Mouse (Mus musculus) A20 (cell line): ENCODE measurements at regions not wholly inside any gene's neighbourhood (a gene's known extent, or its start where the extent isn't known, plus 50 kb on each side); places are given as distances from the start of the nearest gene placed in this dataset.

Experiments
- DNase-seq: peaks from one replicate; pipeline ENCODE4 v3.0.0-alpha.2; 2011; ENCODE audit warnings: low read depth, low spot score

DNA sequence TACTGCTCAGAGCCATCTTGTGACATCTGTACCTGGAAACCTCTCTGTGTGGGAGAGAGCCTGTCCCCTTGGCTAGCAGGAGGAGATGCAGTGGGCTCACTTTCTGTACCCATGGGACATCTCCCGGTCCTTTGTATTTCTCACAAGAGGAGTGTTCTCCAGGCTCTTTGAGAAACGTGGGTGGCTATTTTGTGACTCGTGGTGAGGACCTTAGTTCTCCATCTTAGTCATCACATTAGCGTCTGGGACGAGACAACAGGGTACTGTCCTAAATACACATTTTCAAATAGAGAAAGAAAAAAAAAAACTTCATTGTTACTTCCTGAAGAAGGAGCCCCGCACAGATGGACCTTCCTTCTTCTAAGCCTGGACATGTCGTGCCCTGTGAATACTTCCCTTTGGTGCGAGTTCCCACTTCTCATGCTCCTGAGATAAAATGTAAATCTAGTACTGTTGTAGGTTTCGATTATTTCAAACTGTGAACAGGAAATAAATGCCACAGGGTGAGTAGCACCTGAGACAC is 366.8 kb upstream of the Runx1 start:
- DNase-seq = no peak

DNA sequence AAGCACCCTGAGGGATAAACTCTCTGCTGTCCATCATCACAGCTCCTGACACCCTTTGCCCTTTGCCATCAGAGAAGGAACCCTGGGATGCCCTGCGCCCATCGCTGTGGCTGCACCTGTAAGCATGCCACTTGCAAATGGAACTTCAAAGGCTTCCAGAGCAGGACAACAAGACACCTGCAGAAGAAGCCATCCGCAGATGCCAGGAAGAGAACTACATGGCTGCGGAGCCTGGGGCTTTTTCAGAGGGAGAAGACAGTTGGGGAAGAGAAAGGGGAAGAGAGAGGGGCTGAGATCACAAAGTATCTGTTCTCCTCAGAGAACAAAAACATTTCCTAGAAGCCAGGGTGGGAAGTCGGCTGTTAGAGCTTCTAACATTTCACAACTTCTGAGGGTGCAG is 365.2 kb upstream of the Runx1 start:
- DNase-seq = no peak

GRCm38 (mm10) chr16:93190301-93190700 is 364.4 kb upstream of the Runx1 start:
- no peak for DNase-seq

GRCm38 (mm10) chr16:93189875-93190274 is 363.9 kb upstream of the Runx1 start:
- no peak for DNase-seq

DNA sequence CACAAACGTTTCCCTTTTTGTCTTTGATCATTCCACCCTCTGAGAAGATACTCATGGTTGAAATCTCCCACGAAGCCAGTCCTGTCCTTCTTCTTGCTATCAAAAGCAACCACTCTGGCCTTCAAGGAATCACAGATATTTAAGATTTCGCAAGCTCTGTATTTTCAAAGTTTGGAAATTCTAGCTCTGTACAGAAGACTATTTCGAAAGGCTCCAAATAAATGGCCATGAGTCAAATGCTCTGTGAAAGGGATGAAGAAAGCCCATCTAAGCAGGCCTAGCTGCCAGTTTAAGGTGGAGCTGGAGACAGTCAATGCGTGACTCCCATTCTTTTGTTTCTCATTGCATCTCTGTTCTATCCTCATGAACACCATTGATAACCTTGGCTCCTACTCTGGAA is 363.5 kb upstream of the Runx1 start:
- DNase-seq = no peak

DNA sequence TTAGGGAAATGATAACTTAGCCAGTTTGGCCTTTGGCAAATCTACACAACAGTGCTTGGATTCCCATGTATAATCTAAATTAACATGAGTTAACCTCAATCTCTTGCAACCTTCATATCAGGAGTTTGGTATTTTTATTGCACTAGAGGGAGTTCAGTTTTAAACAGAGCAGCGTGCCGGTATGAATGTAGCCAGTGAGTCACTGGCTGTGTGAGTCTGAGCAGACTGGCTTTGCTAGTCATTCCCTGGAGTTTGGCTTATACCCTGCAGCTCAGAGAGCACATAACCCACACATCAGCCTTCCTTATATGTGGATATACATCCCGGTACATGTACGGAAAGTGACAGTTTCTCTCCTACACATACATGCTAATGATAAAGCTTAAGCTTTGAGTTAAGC is 360.6 kb upstream of the Runx1 start:
- no peak for DNase-seq

DNA sequence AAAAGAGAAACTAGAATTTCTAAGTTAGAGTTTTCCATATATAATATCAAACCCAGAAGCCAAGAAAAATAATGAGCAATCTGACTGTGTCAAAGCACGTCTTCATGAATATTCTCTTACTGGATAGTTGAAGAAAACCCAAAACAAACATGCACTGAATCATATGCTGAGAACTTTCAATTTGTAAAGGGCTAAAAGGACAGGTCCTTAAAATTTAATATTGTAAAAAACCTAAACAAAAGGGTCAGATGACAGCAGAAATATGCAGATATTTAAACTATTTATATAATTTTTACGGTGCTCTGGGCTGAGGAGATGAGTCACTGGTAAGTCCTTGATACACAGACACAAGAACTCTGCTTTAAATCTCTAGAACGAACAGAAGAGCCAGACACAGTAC is 356.7 kb upstream of the Runx1 start:
- no peak for DNase-seq

DNA sequence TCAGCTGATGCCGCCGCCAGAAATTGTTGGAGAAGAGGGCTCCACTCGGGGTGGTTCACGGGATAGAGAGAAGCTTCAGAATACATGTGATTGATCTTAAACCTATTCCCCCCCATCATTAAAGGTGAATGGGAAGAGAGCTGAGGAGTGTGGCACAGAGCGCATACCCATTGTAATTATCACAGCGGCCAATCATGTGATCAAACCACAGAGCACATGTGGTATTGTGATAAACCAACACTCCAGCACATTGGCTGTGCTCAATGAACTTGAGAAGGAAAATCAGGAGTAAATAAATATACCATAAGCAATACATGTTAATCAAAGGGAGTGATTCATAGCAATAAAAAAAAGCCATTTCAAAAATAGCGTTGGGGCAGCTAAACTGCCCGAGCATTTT is 355.5 kb upstream of the Runx1 start:
- no peak for DNase-seq

DNA sequence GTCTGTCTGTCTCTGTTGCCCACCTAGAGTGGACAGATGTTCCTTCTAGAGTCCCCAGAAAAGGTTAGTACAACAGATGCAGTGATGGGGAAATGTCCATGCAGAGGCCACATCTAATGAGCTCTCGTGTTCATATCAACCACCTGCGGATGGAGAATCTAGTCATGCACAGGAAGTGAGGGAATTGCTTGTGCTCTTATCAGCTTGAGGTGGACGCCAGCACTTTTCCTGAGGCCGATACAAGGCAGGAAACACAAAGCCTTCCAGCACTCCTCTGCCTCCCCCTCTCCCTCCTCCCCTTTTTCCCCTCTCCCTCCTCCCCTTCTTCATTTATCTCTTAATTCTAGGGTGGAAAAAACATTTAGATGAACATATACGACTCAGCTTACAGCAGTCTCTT is 354.3 kb upstream of the Runx1 start:
- DNase-seq = no peak

- DNase-seq = no peak
Observed at GRCm38 (mm10) chr16:93166667-93167066, 340.7 kb upstream of the Runx1 start.

- DNase-seq = peak; percentile 25
Observed at GRCm38 (mm10) chr16:93158526-93159226, 332.7 kb upstream of the Runx1 start.

- no peak for DNase-seq
Observed at GRCm38 (mm10) chr16:93153545-93154329, 327.8 kb upstream of the Runx1 start.

DNA sequence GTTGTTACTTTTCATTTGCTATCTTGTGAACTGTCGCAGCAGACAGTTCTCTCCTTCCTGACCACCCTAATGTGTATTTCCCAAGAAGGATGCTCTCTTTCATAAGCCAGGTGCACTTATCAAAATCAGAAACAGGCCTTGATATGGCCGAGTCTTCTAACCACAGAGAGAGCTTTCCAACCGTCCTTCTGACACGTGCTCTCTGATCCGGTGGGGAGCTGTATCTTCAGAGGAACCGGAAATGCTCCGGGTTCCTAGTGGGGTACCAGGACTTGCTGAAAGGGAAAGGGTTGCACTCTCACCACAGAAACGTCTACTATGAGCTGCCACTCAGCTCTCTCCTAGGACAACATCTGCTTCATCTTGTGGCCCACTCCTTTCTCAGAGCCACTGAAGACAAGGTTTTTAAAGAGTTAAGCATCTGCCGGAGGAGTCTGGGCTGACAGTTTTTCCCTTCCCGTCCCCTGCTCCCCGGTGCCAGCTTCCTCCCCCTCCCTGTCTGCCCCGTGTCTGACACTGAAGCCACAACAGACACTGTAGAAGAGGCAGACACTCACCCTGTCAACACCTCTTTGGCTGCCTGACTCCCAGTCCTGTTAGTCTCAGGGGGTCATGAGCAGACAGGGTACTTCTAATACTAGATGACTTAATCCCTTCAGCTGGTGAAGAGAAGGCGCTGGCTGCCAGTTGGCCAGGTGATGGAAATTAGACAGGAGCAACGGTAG is 327.0 kb upstream of the Runx1 start:
- no peak for DNase-seq

- no peak for DNase-seq
Observed at GRCm38 (mm10) chr16:93152057-93152456, 326.1 kb upstream of the Runx1 start.

- no peak for DNase-seq
Observed at GRCm38 (mm10) chr16:93151652-93152051, 325.7 kb upstream of the Runx1 start.

DNA sequence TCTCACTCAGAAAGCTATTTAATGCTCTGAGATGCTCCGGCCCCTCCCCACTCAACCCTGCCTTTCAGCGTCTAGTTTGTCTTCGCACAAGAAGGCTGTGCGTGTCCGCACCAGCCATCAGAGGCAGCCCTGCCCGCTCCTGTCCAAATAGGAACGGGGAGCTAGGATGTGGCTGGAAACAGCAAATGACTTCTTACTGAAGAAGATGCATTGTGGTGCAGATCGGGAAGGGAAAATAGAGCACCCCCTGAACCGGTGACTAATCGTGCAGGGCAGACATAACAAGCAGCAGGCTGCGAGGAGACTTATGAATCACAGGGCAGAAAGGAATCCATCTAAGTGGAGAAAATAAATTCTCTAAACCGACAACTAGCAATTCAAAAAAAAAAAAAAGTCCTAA is 324.5 kb upstream of the Runx1 start:
- no peak for DNase-seq

DNA sequence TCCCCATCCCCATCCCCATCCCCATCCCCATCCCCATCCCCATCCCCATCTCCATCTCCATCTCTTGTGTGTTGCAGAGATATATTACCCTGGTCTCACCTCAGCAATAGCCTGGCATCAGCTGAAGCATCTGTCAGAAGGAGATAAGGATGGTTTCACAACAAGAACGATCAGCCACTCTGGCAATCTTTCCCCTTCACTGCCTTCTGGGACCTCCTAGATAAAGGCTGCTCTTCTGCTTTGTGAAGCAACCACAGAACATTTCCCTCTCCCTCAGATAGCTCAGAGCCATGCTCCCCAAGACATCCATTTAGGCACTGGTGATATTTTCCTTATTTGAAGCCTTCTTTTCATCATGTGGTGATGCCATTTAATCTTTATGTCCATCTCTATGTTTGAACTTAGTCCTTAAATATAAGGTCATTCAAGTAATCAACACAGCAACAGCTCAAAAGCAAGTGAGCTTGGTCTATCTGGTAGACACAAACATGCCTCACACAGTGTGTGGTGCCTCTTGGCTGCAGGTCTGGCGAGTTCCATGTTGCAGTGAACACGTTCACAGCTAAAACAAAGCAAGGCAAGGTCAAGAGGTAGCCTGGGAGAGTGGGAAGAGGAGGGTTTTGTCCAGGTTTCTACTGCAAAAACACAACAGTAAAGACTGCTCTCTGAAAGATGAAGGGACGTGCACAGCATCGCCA is 321.7 kb upstream of the Runx1 start:
- DNase-seq = no peak

- no peak for DNase-seq
Observed at GRCm38 (mm10) chr16:93146812-93147211, 320.9 kb upstream of the Runx1 start.

DNA sequence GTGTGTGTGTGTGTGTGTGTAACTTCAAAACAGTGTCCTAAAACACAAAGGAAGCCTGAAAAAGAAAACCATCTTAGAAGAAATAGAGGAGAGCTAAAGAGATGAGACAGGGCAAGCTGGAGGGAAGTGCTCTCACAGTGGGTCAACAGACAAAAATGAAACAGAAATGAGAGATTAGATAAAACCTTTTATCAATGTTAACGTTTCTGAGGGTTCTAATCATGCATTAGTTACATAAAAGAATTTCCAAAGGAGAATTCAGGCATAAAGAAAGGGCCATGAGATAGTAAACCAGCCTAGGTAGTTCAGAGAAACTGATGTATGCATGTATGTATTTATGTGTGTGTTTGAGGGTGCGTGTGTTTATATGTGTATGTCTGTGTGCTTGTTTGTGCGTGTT is 319.7 kb upstream of the Runx1 start:
- no peak for DNase-seq

- no peak for DNase-seq
Observed at GRCm38 (mm10) chr16:93144033-93144432, 318.1 kb upstream of the Runx1 start.

- no peak for DNase-seq
Observed at GRCm38 (mm10) chr16:93143164-93143563, 317.2 kb upstream of the Runx1 start.

DNA sequence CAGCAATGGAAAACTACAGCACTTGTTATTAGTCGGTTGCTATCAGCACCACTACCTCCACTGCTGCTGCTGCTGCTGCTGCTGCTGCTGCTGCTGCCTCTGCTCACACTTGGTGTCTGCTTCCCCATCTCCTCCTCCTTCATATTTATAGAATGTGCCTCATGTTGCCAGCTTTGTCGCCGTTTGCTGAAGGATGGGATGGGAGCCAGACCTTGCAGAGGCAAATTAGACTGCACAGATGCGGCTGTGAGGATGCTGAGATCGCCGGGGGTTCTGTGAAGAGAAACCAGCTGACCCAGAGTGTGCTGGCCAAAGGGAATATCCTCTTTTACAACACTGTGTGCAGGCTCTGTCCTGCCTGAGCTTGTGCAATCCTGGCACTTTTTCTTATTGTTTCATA is 316.0 kb upstream of the Runx1 start:
- no peak for DNase-seq
